Mouse (Mus musculus) olfactory bulb, adult 2 months (tissue): Measurements from ENCODE around the gene Serbp1.
"Not testable (repeated sequence)": the region's sequence is repeated elsewhere in the genome, so short reads cannot be mapped to it uniquely, and the experiment has no call there.

ENCODE experiments used
- CTCF ChIP-seq: fragments of 200-500 bp; IDR thresholded peaks from 2 replicates; pipeline ENCODE4 v1.5.1; 2012; ENCODE audit warnings: low read depth, mild to moderate bottlenecking, low read length, moderate library complexity; ENCODE audit not compliant: insufficient read depth
- POLR2A ChIP-seq: fragments of 200-500 bp; IDR thresholded peaks from 2 replicates; pipeline ENCODE4 v1.6.1; 2012; ENCODE audit warnings: mild to moderate bottlenecking, low read depth, low read length, moderate library complexity; ENCODE audit not compliant: insufficient read depth

DNA sequence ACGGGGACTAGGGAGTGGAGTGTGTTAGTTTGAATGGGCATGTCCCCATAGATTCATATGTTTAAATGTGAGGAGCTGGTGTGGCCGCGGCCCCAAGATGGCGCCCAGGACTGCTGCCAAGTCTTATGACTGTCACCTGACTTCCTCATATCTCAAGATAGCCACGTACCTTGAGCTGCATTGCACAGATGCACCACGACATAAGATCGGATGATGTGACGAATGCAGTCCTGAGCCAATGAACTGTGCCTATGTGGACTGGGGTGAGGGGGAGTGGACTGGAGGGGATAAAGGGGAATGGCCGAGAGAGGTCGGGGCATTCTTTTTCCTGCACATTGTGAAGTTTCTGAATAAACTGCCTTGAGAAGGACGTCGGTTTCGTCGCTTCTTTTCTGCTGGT lies 18.0 kb upstream of the Serbp1 start:
- not testable (repeated sequence) for TF ChIP-seq CTCF, POLR2A
